Mouse (Mus musculus): ENCODE measurements around the gene Elf3. TPM values are rescaled to one million over a fixed set of nuclear protein-coding genes. Genes with fewer than 3 reads are reported as not detected.

Gene Elf3
- total RNA-seq (2023) = not detected

GRCm38 (mm10) chr1:135258380-135259127 is at the start of gene Elf3:
TSS of gene Elf3 (minus strand) at chr1:135258568.

GRCm38 (mm10) chr1:135283826-135284291 is 25.5 kb upstream of the Elf3 start, which contains the start of gene Rnpep:
TSS of gene Rnpep (minus strand) at chr1:135284084.

Other genes starting within 250 kb of the Elf3 start
- gene Lgr6, start 153.3 kb downstream of the Elf3 start, total RNA-seq (2023) = not detected
- 56.3 TPM for gene Ptpn7, start 125.9 kb downstream of the Elf3 start, total RNA-seq (2023)
- gene Arl8a, start 111.7 kb downstream of the Elf3 start, total RNA-seq (2023) = 45.0 TPM
- gene Gpr37l1, start 90.9 kb downstream of the Elf3 start, total RNA-seq (2023) = not detected
- gene Rnpep, start 25.5 kb upstream of the Elf3 start, total RNA-seq (2023) = 22.8 TPM
- gene Timm17a, start 55.2 kb upstream of the Elf3 start, total RNA-seq (2023) = 53.7 TPM
- not detected for gene Lmod1, start 66.2 kb upstream of the Elf3 start, total RNA-seq (2023)
- 3.7 TPM for gene Shisa4, start 116.7 kb upstream of the Elf3 start, total RNA-seq (2023)
- 88.9 TPM for gene Ipo9, start 171.9 kb upstream of the Elf3 start, total RNA-seq (2023)

Data from CD4-positive naive resting alpha-beta T cell, adult 57 days (primary cell).